Mouse (Mus musculus): ENCODE measurements at regions not wholly inside any gene's neighbourhood (a gene's known extent, or its start where the extent isn't known, plus 50 kb on each side); places are given as distances from the start of the nearest gene placed in this dataset.

DNA sequence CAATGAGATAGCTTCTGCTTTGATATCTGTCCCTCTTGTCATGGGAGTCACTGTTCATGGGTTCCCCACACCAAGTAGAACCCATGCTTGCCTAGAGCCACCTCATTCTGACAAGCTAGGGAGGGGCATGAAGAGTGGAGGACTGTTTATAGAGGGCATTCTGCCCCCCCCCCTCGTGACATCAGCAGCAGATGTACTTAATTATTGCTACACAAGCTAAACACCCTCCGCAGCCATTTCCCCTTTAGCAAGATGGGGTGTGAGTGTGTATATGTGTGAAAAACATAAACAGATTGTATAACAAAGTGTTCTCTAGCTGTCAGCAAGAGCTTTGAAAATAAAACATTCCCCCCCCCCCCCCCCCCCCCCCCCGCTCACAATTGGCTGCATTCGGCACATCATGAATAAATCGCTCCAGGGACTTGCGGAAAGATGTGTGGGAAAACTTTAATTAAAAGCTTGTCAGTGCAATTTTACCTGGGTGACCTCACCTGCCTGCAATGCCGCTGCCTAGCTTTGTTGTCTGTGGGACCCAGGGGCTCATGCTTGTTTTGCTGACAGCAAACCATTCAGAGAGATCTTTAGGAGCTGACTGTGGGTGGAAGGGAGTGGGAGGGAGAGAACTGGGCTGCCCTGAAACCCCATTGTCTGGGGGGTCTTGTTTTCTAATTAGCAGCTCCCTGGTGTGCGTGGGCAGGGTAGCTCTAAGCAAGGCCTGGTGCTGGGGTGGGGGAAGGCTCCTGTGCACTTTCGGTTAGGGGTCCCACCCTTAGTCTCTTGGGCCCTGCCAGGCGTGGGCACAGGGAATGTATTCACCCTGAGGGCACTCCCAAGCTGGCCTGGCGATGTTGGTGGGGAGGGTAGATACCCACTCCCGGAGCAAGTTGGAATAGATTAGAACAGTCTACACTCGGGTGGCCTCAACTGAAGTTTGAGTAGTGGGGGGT lies 63.4 kb downstream of the Irx2 start:
- intact Hi-C loops (cut with DNase I): no loop called here
- no peak for DNase-seq (ENCODE audit: low spot score in 2 of 2)

DNA sequence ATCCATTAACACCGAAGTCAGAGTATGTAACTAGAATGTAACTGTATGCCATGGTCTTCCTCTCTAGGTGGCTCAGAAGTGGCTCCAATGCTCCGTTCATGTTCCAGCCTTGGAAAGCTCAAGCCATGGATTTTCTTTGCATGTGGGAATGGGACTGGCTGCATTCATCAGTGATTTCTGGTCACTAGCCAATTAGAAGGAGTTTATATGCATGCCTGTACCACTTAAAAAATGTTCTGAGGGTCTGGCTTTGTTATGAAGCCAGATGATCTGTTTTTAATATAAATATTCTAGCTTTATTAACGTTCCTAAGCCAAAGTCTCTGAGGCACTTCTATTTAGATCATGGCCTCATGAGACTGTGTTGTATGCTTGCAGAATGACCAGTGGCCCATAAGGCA lies 78.8 kb downstream of the Irx2 start:
- intact Hi-C loops (cut with DNase I): no loop called here
- no peak for DNase-seq (ENCODE audit: low spot score in 2 of 2)

DNA sequence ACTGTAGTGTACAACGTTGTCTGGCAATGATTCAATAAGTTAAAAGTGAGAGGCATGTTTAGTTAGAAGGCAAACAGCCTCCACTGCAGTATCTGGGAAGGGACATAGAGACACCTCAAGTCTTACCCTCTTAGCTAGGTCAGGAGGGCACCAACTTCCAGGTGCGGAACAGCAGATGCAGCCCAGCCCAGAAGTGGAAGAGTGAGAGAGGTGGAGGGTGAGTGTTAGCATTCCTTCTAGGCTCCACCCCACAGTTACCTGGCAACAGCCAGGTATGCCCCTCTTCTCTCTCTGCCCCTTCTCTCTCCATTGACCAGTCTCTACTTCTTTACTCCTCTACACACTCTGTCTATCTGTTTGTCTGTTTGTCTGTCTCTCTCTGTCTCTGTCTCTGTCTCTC lies 80.1 kb downstream of the Irx2 start:
- intact Hi-C loops (cut with DNase I): no loop called here

DNA sequence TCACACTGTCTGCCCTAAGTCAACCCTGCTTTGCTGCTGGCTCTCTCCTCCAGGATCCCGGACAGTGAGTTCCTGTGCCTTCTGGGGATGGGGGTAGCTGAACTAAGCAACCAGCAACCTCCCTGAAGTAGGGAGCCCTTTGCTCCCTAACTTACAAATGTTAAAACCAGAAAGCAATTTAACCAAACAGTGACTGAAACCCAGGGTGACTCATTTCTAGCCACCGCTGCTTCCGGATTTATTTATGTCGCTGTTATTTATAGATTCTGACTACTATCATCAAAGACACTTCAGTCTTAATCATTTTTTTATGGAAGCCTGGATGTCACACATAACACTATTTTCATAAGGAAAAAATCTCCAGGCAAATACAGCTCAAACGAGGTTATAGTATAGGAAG lies 81.4 kb downstream of the Irx2 start:
- intact Hi-C loops (cut with DNase I): no loop called here
- no peak for DNase-seq (ENCODE audit: low spot score in 2 of 2)

More for the DNA sequence above, 80.1 kb downstream of the Irx2 start:
- no peak for DNase-seq (ENCODE audit: low spot score in 2 of 2)

DNA sequence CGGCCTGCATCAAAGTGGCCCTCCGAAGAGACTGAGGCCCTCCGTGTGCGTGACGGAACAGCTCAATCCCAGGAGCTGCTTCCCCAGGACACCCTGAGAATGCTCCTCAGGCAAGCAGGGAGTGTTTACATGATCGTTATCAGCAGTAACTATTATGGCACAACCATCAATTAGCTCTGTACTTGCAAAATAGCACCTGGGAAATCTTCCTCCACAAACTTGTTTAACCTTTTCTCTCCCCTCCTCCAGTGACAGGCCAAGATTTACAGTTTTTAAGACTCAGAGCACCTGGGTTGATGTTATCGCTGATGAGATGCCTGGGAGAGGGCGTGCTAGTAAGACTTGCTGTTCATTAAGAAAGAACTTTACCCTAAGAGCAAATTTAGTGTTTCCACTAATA lies 82.5 kb downstream of the Irx2 start:
- DNase-seq (ENCODE audit: low spot score in 2 of 2): no peak
- intact Hi-C loops (cut with DNase I): no loop called here

DNA sequence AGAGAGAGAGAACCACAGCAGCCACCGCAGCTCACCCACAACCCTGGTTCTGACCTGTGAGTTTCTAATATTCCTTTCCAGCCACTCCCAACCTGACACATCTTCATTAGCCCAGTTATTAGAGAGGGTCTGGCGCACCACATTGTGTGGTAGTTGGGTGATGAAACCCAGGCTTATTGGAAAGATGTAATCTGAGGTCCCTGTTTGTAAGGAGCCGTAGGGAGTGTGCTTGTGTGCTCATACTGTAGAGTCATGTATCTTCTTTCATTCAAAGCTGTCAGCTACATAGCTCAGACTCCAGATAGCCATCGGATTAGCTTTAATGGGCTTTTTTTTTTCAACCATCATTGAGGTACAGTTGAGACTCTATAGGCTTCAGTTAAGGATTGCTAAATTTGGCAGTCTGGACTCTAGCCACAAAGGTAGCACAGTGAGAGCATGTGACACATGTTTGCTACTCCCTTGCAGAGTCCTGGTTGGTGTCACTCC lies 83.3 kb downstream of the Irx2 start:
- DNase-seq (ENCODE audit: low spot score in 2 of 2): no peak
- intact Hi-C loops (cut with DNase I): no loop called here

DNA sequence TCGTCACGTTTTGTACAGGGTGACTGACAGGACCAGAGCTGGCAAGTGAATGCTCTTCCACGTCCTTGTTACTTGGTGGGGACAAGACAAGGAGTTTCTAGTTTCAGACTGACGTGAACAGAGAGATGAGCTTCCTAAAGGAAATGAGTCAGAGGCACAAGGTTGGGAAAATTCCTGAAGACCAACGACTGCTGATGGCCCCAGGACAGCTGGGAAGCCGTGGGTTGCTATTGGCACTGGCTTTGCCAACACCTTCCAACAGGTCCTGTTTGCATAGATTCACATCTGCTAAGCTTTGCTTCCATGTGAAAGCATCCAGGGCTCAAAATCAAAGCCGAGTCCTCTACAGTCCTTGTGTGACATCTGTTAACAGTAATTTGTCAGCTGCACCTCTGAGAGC lies 86.2 kb downstream of the Irx2 start:
- intact Hi-C loops (cut with DNase I): no loop called here
- no peak for DNase-seq (ENCODE audit: low spot score in 2 of 2)

DNA sequence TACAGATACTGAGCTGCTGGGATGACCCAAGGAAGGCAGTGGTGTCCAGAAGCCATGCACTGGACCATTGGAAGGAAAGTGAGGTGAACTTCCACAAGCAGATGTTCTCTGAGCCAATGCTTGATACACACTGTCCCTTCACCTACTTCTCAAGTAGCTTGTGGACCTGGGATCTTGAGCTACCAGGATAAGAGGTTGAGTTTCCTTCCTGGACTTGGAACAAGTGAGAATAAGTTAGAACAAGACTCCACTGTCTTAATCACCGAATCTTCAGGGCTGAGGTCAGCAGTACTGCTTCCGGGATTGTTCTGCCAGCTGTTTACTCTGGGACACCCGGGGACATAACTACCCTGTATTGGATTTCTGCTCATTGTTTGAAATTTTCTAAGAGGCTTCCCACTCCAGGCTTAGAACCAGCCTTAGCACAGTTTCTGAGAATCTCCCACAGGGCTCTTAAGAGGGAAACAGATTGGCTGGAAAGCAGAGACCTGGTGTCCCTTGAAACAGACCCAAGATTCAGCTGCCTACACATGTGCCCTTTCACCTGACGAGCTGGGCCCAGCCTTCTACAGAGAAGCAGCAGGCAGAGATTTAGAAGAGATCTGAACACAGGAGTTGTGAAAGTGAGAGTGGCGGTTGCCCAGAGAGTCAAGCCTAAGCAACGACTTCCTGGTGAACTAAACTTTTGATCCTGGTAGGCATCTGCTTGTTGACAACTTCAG lies 87.5 kb downstream of the Irx2 start:
- DNase-seq (ENCODE audit: low spot score in 2 of 2): no peak
- intact Hi-C loops (cut with DNase I): no loop called here

DNA sequence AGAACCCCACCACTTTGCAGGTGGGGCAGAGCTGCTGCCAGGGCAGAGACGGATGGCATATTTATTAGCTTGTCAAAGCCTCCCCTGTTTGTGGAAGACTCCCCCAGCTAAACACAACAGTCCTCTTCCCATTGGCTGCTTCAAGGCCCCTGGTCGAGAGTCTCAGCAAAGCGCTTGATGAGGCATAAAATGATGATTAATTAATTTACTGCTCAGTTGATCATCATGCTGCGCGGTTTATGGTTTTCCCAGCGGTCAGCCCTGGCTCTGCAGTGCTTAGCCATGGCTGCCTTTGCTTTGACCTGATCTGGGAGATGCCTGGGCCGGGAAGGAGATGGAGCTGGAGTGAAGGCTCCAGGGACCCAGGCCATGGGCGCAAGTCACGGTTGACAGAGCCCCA lies 98.5 kb downstream of the Irx2 start:
- no peak for DNase-seq (ENCODE audit: low spot score in 2 of 2)

DNA sequence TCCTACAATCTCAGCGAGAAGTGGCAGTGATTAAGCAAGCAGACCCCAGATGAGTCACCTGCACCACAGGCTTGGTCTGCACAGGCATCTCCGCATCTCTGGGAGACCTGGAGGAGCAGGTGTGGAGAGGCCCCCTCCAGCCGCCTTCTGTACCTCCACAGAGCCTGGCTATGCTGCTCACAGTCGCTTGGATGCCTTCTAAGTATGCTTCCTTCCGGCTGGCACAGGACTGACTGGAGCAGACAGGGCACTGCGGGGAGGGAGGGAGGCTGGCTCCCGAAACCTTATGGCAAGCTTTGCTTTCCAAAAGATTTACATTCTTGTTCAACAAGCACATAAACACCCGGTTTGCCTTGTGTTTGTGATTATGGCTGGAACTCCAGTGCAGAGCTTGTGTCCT lies 107.3 kb downstream of the Irx2 start:
- DNase-seq (ENCODE audit: low spot score in 2 of 2): no peak
- intact Hi-C loops (cut with DNase I): no loop called here

More for the DNA sequence above, 98.5 kb downstream of the Irx2 start:
- intact Hi-C loops (cut with DNase I): no loop called here

DNA sequence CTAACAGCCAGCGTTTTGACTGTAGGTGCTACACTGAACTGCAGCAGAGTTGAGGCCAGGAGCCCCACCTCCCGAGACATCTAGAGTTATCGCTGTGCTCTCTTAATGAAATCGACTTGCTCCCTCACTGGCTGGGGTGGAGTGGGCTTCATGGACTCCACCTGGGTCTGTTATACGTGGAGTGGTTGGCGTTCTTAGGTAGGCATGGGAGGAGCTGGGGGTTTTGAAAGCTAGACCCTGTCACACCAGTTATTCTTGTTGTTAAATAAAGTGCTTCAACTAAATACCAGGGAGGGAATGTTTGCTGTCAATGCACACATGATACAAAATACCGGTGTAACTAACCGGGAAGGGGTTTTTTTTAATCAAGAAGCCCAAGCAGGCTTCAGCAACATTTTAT lies 108.4 kb downstream of the Irx2 start:
- no peak for DNase-seq (ENCODE audit: low spot score in 2 of 2)
- intact Hi-C loops (cut with DNase I): no loop called here

DNA sequence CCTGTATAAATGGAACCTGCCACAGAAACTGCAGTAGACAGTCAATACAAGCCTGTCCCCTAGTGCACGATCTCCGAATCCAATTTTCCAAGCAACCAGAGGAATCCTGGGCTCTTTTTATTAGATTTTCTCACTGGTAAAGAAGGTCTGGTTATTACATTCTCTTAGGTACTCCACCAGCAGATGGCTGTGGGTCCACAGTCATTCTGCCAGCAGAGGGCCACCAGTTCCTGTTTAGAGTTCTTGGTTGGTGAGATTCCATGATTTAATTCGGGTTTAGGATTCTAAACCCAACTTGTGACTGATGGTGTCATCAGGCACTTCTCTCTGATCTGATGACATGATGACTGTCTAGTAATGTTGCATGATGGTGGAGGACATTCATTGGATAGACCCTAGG lies 118.6 kb downstream of the Irx2 start:
- intact Hi-C loops (cut with DNase I): no loop called here

DNA sequence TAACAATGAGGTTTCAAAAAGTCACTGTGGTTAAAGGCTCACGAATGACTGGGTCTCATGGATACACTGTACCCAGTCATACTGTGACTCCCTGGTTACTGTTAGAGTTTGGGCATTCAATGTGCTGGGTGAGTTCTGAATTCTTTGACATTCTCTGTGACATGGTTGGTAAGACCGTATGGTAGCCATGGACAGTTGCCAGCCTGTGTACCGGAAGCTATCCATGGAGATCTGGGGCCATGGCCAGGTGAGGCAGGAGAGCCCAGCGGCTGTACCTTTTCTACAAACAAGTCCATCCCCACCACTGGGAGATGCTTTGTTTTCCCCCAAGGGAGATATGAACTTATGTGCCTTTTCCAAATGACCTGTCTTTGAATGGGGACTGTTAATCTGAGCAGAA lies 126.4 kb downstream of the Irx2 start:
- intact Hi-C loops (cut with DNase I): no loop called here
- no peak for DNase-seq (ENCODE audit: low spot score in 2 of 2)

More for the DNA sequence above, 118.6 kb downstream of the Irx2 start:
- no peak for DNase-seq (ENCODE audit: low spot score in 2 of 2)

DNA sequence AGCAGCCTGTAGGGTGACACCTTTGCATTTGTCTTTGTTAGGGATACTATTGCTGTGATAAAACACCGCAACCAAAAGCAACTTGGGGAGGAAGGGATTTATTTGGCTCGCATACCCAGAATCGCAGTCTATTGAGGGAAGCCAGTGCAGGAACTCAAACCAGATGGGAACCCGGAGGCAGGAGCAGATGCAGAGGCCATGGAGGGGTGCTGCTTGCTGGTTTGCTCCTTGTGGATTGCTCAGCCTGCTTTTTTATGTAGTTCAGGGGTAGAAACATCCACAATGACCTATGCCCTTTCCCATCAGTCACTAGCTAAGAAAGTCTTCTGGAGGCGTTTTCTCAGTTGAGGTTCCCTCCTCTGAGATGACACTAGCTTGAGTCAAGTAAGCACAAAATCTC lies 133.9 kb downstream of the Irx2 start:
- intact Hi-C loops (cut with DNase I): no loop called here
- DNase-seq (ENCODE audit: low spot score in 2 of 2): no peak

DNA sequence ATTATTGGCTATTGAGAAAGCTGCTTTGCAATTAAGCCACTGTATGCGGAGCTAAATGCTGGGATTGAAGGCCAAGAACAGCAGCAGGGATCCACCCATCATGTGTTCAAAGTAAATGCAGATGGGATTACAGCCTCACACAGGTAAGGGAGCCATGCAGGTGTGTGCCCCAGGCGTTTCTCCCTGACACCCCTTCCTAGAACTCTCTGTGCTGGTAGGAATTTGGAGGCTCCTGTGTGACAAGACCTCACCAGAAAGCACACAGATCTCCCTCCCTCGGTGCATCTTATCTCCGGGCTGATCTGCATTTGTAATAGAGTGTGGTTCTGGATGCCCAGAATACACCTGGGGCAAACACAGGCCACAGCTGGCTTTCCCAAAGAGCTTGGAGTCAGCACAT lies 134.7 kb downstream of the Irx2 start:
- intact Hi-C loops (cut with DNase I): no loop called here
- no peak for DNase-seq (ENCODE audit: low spot score in 2 of 2)

DNA sequence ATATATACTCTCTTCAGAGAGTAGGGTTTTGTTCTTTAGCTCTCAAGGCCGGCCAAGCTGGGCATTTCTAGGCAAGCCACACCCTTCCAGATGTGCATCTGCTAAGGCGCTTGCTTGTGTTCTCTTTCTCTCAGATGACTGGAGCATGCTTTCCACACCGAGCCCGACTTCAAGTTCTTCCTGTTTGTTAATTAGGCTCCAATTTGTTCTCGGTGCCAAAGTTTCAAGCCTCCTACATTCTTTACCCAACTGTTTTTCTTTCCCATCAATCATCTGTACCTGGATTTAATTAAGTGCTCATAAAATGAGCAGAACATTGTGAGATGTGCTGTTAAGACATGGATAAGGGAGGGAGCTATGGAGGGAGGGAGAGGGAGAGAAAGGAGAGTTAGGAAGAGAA lies 138.7 kb downstream of the Irx2 start:
- DNase-seq (ENCODE audit: low spot score in 2 of 2): no peak
- intact Hi-C loops (cut with DNase I): no loop called here

DNA sequence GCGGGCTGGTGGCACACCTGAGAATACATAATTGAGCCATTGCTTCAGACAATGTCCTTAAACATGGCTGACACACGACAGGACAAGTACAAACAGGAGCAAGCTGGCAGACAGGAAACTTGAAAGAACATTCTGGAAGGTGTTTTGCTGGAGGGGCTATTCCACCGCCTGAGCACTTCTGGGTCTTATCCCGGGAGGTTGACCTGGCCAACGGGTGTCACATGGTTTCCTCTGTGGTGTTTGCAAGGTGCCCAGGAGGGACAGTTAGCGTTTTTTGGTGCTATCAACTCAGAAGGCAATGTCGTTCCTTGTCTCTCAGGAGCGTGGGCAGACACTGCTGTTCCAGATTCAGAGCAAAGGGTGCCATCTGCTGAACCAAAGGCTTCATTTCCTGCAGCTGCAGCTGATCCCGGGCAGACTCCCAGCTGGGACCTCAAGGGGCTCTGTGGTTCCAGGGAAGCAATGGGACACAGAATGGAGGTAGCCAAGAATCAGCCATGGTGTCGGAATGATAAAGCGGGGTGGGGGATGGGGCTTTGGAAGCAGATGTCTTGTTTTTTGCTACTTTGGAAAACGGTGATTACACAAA lies 140.5 kb downstream of the Irx2 start:
- intact Hi-C loops (cut with DNase I): no loop called here
- DNase-seq (ENCODE audit: low spot score in 2 of 2): peak; percentile 60 to 75

DNA sequence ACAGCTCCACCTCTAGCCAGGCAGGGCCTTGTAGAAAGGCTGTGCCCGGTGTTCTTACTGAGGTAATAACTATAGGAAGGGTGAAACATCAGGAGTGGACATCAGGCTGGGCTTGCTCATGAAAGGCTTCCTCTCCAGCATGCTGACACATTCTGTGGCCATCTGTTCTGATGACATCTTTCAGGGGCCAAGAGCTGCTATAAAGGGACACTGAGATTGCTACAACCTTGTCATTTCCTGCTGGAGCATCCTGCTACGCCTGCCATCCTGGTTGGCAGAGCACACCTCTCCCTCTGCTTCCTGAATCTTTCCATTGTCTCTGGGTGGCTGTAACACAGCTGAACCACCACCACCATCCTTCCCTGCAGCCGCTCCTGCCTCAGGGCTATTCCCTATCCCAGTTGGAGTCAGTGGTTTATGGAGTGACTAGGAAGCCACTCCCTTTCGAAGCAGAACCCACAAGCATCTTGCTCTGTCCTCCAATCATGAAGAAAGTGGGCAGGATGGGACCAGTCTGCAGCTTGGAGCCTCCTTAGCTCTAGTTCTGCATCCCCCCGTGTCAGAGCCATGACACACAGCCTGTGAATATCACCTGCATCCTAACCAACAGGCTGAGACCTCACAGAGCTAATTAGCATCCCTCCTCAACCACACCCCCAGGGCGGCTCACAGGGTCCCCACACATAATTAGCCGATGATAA lies 154.6 kb downstream of the Irx2 start:
- DNase-seq (ENCODE audit: low spot score in 2 of 2): no peak
- intact Hi-C loops (cut with DNase I): no loop called here

DNA sequence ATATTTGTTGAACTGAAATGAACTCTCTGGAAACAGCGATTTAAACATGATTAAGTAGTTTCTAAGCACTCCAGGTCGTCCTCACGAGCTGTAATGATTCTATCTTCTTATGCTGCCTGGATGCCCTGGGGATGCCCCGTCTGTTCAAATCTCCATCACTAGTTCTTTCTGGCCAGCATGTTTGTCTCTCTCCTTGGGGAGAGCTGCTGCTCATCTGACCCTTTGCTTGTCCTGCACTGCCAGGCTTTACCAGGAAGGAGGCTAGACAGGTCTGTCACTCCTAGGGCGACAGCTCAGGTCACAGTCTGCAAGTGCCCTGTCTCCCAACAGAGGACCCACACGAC lies 155.1 kb downstream of the Irx2 start:
- intact Hi-C loops (cut with DNase I): no loop called here
- DNase-seq (ENCODE audit: low spot score in 2 of 2): no peak

DNA sequence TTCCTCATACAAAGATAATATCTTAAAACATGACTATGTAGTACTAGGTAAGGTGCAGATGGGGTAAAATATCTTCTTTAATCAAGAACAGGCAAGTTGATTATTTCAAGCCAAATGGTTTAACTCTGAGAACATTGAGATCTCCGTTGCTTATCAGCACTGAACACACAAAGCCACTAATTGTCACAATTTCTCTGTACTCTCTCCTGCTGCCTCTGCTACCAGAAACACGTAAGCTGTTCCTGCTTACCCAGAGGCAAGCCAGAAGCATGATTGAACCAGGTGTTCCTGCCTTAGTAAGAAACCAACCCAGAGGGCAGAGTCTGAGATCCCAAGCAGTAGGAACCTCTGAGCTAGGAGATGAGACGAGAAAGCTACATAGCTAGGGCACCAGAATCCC lies 164.1 kb downstream of the Irx2 start:
- intact Hi-C loops (cut with DNase I): no loop called here
- DNase-seq (ENCODE audit: low spot score in 2 of 2): no peak
